Mouse (Mus musculus) embryonic fibroblast, embryonic 13.5 days (primary cell): ENCODE results near the gene Samt3. TPM values are rescaled to one million over a fixed set of nuclear protein-coding genes. Genes with fewer than 3 reads are reported as not detected.

Experiments
- H3K27ac ChIP-seq: 2 replicates; pipeline ENCODE4 v1.5.1; 2012; ENCODE audit warnings: low read length, control low read depth, inconsistent platforms; ENCODE audit not compliant: insufficient read depth
- H3K4me1 ChIP-seq: 2 replicates; pipeline ENCODE4 v1.6.1; 2011; ENCODE audit warnings: low read length; ENCODE audit not compliant: control insufficient read depth, insufficient read depth
- H3K4me3 ChIP-seq: 2 replicates; pipeline ENCODE4 v1.5.1; 2011; ENCODE audit warnings: mild to moderate bottlenecking, control low read depth, low read length; ENCODE audit not compliant: insufficient read depth
- CTCF ChIP-seq: IDR thresholded peaks from 2 replicates; pipeline ENCODE4 v1.5.1; 2011; ENCODE audit warnings: mild to moderate bottlenecking, control low read depth, low read length, moderate library complexity, borderline replicate concordance; ENCODE audit not compliant: insufficient read depth
- POLR2A ChIP-seq: IDR thresholded peaks from 2 replicates; pipeline ENCODE4 v1.6.1; 2011; ENCODE audit warnings: low read depth, mild to moderate bottlenecking, control low read depth, low read length, moderate library complexity
- polyA plus RNA-seq: library from polyadenylated mRNA; stranded (reverse); fragments of >200 nt; gene quantifications from 2 replicates; pipeline ENCODE4 v1.2.4, GENCODE M21; 2011; ENCODE audit warnings: low read depth; ENCODE audit not compliant: missing spikeins, insufficient read length

Samt3 gene
- not detected in 2 replicates for polyA plus RNA-seq

DNA sequence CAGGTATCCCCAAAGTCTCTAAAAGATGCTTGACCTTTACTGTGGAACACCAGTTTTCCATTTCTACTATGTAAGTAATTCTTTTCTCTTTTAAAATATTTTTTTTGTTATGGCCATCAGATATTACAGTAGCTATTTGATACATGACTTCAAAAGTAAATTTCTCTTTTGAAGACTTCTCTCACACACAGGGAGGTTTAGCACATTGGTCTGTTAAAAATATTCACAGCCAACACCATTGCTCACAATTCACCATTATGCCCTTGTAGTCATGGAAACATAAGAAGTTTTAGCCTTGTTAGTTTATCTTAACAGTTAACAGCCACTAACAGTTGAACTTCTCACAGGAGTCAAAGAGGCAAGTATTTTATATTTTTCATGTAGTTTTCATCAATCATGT lies at the start of gene Samt3:
Samt3 (plus strand) TSS at position 301 of the 400 bp plus-strand sequence.
- H3K27ac ChIP-seq: no peak within 1 kb of the TSS
- H3K4me1 ChIP-seq: no peaks in the 10 kb centered on the region
- H3K4me3 ChIP-seq: no peak within 1 kb of the TSS
- no peak for TF ChIP-seq POLR2A
- no peak for TF ChIP-seq CTCF

- no peaks in the 10 kb centered on the region for H3K4me1 ChIP-seq
- TF ChIP-seq POLR2A (no peak), CTCF (no peak)
- no peak overlapping the region for H3K27ac ChIP-seq
- no peak overlapping the region for H3K4me3 ChIP-seq
These were observed 27.4 kb upstream of the Samt3 start for GRCm38 (mm10) chrX:86016591-86016990.

GRCm38 (mm10) chrX:86088672-86089071 lies 44.7 kb downstream of the Samt3 start:
- Histone ChIP-seq H3K4me3 (no peak overlapping the region), H3K4me1 (no peaks in the 10 kb centered on the region), H3K27ac (no peak overlapping the region)
- no peak for TF ChIP-seq CTCF
- no peak for TF ChIP-seq POLR2A

Other genes with a start within 250 kb of the Samt3 start
- gene 5430427O19Rik, start 173.8 kb upstream of the Samt3 start, polyA plus RNA-seq: not detected in 2 replicates
- gene Nr0b1, start 147.6 kb downstream of the Samt3 start, polyA plus RNA-seq: not detected in 2 replicates